Mouse (Mus musculus): ENCODE measurements around the gene Dzip1. TPM values are rescaled to one million over a fixed set of nuclear protein-coding genes. Genes with fewer than 3 reads are reported as not detected.
A peak's percentile ranks its signal among the peaks of the same experiment; 100 is the strongest.

The Dzip1 gene
- polyA plus RNA-seq, 1 experiment from 2014 or later = 40.9 TPM

DNA sequence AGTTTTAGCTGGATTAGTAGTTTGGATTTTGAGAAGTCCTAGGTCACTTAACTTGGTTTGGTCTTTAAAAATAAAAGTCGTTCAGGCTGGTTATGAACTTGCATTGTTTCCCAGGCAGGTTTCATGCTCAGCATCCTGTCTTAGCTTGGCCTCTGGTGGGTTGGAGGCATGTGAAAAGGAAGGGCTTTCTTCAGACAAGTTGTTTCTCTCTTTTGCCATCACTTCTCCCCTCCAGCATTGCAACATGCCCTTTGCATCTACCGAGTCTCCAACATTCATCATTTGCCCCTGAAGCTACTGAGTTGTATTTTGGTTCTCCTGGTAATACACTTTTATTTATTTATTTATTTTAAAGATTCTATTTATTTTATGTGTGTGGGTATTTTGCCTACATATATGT, 19.4 kb upstream of the Dzip1 start:
- no peak overlapping the region for H3K4me3 ChIP-seq (ENCODE audit: low read depth, low read length)
- H3K9ac ChIP-seq (replicated peaks; ENCODE audit: low read length) = no peak overlapping the region
- 75% methylated on average over 2 of the region's 2 CpGs for WGBS
- ATAC-seq (replicated peaks; ENCODE audit: insufficient number of reproducible peaks, low FRiP score, low TSS enrichment, low read depth) (no peak), DNase-seq (ENCODE audit: low spot score) (no peak)
- no peaks in the 10 kb centered on the region for H3K36me3 ChIP-seq (replicated peaks; ENCODE audit: control insufficient read depth, insufficient read depth, low read depth, low read length)
- H3K27me3 ChIP-seq (ENCODE audit: control insufficient read depth, insufficient read depth, low read length) = no peaks in the 10 kb centered on the region
- H3K27ac ChIP-seq (replicated peaks; ENCODE audit: low read depth, low read length) = no peak overlapping the region
- no peaks in the 10 kb centered on the region for H3K4me1 ChIP-seq (ENCODE audit: control insufficient read depth, insufficient read depth, low read length)
- no peak overlapping the region for H3K4me2 ChIP-seq (ENCODE audit: low read depth, low read length)
- no peaks in the 10 kb centered on the region for H3K9me3 ChIP-seq (replicated peaks; ENCODE audit: control insufficient read depth, low read length)

DNA sequence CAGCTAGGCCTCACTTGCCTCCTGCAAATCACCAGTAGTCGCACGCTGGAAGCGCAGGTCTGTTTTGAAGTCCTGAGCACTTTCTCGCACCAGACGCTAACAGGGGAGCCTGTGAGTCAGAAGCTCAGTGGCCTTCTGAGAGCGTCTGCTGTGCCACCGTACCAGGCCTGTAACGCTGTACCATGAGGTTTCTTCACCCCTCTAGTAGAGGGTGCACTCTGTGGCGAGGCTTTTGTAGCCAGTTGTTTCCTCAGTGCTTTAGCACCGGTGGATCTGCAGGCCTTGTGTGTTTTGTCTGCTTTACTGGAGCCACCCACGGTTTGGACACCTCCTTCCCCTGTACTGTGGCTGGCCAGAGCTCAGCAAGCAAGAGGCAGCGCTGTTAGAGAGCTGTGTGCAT, 16.8 kb upstream of the Dzip1 start:
- no peak overlapping the region for H3K4me3 ChIP-seq (ENCODE audit: low read depth, low read length)
- H3K9ac ChIP-seq (replicated peaks; ENCODE audit: low read length) = no peak overlapping the region
- WGBS = 42% methylated on average over 12 of the region's 12 CpGs
- no peaks in the 10 kb centered on the region for H3K36me3 ChIP-seq (replicated peaks; ENCODE audit: control insufficient read depth, insufficient read depth, low read depth, low read length)
- no peak overlapping the region for H3K27ac ChIP-seq (replicated peaks; ENCODE audit: low read depth, low read length)
- no peaks in the 10 kb centered on the region for H3K4me1 ChIP-seq (ENCODE audit: control insufficient read depth, insufficient read depth, low read length)
- no peaks in the 10 kb centered on the region for H3K9me3 ChIP-seq (replicated peaks; ENCODE audit: control insufficient read depth, low read length)
- H3K27me3 ChIP-seq (ENCODE audit: control insufficient read depth, insufficient read depth, low read length) = no peaks in the 10 kb centered on the region
- H3K4me2 ChIP-seq (ENCODE audit: low read depth, low read length) = no peak overlapping the region
- DNase-seq (ENCODE audit: low spot score) (no peak), ATAC-seq (replicated peaks; ENCODE audit: insufficient number of reproducible peaks, low FRiP score, low TSS enrichment, low read depth) (no peak)

DNA sequence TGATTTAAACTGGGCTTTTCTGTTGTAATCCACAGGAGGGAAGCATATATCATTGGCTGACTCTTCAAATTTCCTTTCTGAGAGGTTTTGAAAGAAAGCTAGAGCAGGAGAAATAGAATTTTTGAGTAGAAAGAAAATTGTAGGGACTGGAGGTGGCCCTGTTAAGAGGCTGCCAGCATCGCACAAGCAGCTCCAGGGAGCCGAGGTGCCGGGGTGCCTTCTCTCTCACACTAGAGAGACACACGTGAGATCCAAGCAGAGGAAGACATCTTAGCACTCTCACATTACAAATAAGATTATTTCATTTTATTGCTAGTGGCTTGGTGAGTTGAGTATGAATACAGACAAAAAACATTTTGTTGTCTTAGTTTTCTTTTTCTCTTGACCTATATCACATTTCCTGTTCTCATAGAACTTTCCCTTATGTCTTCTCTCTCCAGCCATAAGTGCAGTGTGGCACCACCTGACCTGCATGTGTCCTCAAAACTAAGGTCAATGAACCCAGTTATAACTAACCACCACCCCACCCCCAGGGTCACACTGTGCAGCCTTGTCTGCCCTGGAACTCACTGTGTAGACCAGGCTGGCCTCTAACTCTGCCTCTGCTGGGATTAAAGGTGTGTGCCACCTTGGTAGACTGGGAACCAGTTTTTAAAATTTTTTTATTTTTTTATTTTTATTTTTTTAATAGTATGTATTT, 15.7 kb upstream of the Dzip1 start:
- Histone ChIP-seq H3K4me1 (ENCODE audit: control insufficient read depth, insufficient read depth, low read length) (no peaks in the 10 kb centered on the region), H3K27me3 (ENCODE audit: control insufficient read depth, insufficient read depth, low read length) (no peaks in the 10 kb centered on the region), H3K4me3 (ENCODE audit: low read depth, low read length) (no peak overlapping the region), H3K9me3 (replicated peaks; ENCODE audit: control insufficient read depth, low read length) (no peaks in the 10 kb centered on the region), H3K9ac (replicated peaks; ENCODE audit: low read length) (no peak overlapping the region), H3K36me3 (replicated peaks; ENCODE audit: control insufficient read depth, insufficient read depth, low read depth, low read length) (no peaks in the 10 kb centered on the region), H3K4me2 (ENCODE audit: low read depth, low read length) (no peak overlapping the region), H3K27ac (replicated peaks; ENCODE audit: low read depth, low read length) (no peak overlapping the region)
- no peak for ATAC-seq (replicated peaks; ENCODE audit: insufficient number of reproducible peaks, low FRiP score, low TSS enrichment, low read depth)
- WGBS = 80% methylated on average over 4 of the region's 4 CpGs
- no peak for DNase-seq (ENCODE audit: low spot score)

DNA sequence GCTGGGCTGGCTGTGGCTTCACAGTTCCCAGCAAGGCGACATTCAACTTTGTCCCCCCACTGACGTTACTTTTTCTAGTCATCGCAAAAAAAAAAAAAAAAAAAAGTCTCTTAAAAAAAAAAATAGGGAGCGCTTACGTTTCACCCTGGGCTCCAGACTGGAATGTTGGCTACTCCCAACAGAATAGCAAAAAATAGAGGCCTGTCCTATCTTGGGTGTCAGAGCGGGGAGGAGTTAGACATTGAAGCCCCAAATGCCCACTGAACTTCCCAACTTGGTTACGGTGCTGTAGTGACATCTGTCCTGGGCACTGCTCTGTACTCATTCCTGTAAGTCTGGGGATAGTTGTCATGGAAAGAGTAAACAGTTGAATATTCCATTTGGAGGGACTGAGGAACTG, 13.3 kb upstream of the Dzip1 start:
- Histone ChIP-seq H3K4me2 (ENCODE audit: low read depth, low read length) (peak overlapping the region; percentile 73), H3K36me3 (replicated peaks; ENCODE audit: control insufficient read depth, insufficient read depth, low read depth, low read length) (no peaks in the 10 kb centered on the region), H3K9me3 (replicated peaks; ENCODE audit: control insufficient read depth, low read length) (no peaks in the 10 kb centered on the region), H3K4me1 (ENCODE audit: control insufficient read depth, insufficient read depth, low read length) (no peaks in the 10 kb centered on the region), H3K27ac (replicated peaks; ENCODE audit: low read depth, low read length) (no peak overlapping the region), H3K27me3 (ENCODE audit: control insufficient read depth, insufficient read depth, low read length) (no peaks in the 10 kb centered on the region), H3K4me3 (ENCODE audit: low read depth, low read length) (peak overlapping the region; percentile 98), H3K9ac (replicated peaks; ENCODE audit: low read length) (peak overlapping the region; percentile 95)
- ATAC-seq (replicated peaks; ENCODE audit: insufficient number of reproducible peaks, low FRiP score, low TSS enrichment, low read depth) (no peak), DNase-seq (ENCODE audit: low spot score) (no peak)
- WGBS = 1% methylated on average over 7 of the region's 7 CpGs

DNA sequence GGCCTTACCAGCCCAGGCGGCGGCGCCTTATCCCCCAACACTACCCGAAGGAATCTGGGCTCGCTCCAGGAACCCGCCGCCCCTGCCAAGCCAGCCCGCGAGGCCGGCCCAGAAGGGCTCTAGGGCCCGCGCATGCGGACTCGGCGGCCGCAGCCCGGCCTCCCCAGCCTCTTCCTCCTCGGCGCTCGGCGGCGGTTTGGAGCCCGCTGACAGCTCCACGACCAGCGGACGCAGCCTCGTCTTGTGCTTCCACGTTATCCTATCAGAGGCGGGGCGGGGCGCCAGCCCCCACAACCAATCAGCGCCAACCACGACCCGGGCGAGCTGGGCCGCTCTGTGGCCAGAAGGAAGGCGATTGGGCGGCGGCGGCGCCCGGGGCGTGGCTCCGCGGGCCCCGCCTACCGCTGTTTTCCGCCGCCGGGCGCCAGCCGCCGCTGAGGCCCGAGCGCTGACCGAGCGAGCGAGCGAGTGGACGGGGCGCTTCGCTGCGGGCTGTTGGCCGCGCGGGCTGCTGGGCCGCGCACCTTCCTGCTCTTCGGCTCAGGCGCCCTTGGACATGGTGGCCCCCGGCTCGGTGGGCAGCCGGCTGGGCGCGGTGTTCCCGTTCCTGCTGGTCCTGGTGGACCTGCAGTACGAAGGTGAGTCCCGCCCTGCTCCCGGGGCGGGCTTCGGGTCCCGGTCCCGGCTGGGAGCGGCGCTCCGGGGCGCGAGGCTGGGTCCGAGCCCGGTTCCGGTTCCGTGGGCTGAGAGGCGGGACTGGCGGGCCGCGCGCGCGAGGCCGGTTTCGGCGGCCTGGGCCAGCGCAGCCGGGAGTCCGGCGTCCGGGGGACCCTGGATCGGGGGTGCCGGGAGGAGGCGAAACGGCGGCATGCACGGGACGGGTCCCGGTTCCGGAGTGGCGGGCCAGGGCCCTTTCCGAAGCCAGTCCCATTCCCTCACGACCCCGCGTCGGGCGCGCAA, 12.6 kb upstream of the Dzip1 start, which contains the start of gene Dnajc3:
Gene Dnajc3, plus strand, starts transcription at position 444 of the 960 bp plus-strand sequence.
- H3K9me3 ChIP-seq (replicated peaks; ENCODE audit: control insufficient read depth, low read length) = no peaks in the 10 kb centered on the region
- H3K27me3 ChIP-seq (ENCODE audit: control insufficient read depth, insufficient read depth, low read length) = no peaks in the 10 kb centered on the region
- H3K4me2 ChIP-seq (ENCODE audit: low read depth, low read length) = peak within 1 kb of the TSS; percentile 73
- under 1% methylated on average over 115 of the region's 124 CpGs for WGBS
- peak within 1 kb of the TSS; percentile 98 for H3K4me3 ChIP-seq (ENCODE audit: low read depth, low read length)
- H3K9ac ChIP-seq (replicated peaks; ENCODE audit: low read length) = peak within 1 kb of the TSS; percentile 95
- ATAC-seq (replicated peaks; ENCODE audit: insufficient number of reproducible peaks, low FRiP score, low TSS enrichment, low read depth) = peak; percentile 99
- no peaks in the 10 kb centered on the region for H3K36me3 ChIP-seq (replicated peaks; ENCODE audit: control insufficient read depth, insufficient read depth, low read depth, low read length)
- DNase-seq (ENCODE audit: low spot score) = peak; percentile 99
- H3K27ac ChIP-seq (replicated peaks; ENCODE audit: low read depth, low read length) = peak within 1 kb of the TSS; percentile 67
- no peaks in the 10 kb centered on the region for H3K4me1 ChIP-seq (ENCODE audit: control insufficient read depth, insufficient read depth, low read length)

DNA sequence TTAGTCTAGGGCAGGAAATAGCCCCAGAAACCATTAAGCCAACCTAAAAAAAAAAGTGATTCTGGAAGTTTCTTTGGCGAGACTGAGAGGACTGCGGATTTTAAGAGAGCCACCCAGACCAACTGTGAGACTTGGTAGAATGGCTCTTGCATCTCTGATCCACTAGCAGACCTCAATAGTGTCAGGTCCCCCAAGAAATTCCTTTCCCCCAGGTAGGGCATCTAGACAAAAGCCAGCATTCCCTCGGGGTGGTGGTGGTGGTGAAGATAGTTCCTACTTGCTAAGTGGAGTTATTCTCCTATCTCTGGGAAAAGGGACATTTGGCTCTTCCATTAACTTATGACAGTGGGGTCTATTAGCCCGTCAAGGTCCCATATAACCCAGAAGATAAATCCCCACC, 11.7 kb upstream of the Dzip1 start:
- Histone ChIP-seq H3K27ac (replicated peaks; ENCODE audit: low read depth, low read length) (no peak overlapping the region), H3K4me1 (ENCODE audit: control insufficient read depth, insufficient read depth, low read length) (no peaks in the 10 kb centered on the region), H3K36me3 (replicated peaks; ENCODE audit: control insufficient read depth, insufficient read depth, low read depth, low read length) (no peaks in the 10 kb centered on the region), H3K9me3 (replicated peaks; ENCODE audit: control insufficient read depth, low read length) (no peaks in the 10 kb centered on the region), H3K4me2 (ENCODE audit: low read depth, low read length) (peak overlapping the region; percentile 69), H3K27me3 (ENCODE audit: control insufficient read depth, insufficient read depth, low read length) (no peaks in the 10 kb centered on the region), H3K4me3 (ENCODE audit: low read depth, low read length) (peak overlapping the region; percentile 98), H3K9ac (replicated peaks; ENCODE audit: low read length) (peak overlapping the region; percentile 64)
- DNase-seq (ENCODE audit: low spot score) = no peak
- peak; percentile 2; the same call in 1 of the 2 replicates for ATAC-seq (replicated peaks; ENCODE audit: insufficient number of reproducible peaks, low FRiP score, low TSS enrichment, low read depth)
- WGBS = 39% methylated on average over 4 of the region's 4 CpGs

DNA sequence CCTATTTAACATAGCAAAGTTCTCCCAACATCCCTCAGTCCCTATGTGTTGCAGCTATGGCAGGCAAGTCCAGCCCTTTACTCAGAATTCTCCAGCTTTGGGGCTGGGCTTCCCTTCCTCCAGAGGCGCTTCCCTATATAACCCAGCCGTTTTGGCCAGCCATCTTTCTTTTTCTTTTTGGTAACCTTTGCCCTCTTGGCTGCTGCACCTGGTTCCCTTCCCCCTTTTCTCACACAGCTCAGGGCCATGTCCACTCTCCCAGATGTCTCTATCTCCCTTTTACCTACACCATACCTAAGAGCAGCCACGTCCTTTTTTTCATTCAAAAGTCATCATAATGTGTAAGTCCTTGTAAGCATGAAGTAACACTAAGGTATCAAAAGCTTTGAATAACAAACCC, 11.0 kb upstream of the Dzip1 start:
- H3K4me1 ChIP-seq (ENCODE audit: control insufficient read depth, insufficient read depth, low read length) = no peaks in the 10 kb centered on the region
- 50% methylated on average over 3 of the region's 3 CpGs for WGBS
- DNase-seq (ENCODE audit: low spot score) = no peak

DNA sequence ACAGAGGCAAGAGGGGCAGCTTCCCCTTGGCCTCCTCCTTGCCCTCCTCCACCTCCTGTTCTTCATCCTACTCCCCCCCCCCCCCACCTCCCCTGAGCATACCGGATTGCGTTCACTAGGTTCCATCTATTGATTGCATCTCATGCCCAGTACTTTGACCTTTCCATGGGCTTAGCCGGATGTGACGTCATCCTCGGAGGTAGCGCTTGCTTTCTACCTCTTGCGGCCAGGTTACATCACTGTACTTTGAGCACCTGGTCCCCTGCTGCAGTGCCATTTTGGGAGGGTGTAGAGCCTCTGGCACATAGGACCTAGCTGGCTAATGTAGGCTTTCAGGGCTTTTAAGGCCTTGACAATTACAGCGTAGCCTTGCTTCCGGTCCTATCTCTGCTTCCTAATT, 9.4 kb upstream of the Dzip1 start:
- no peak overlapping the region for H3K27ac ChIP-seq (replicated peaks; ENCODE audit: low read depth, low read length)
- H3K36me3 ChIP-seq (replicated peaks; ENCODE audit: control insufficient read depth, insufficient read depth, low read depth, low read length) = no peaks in the 10 kb centered on the region
- no peaks in the 10 kb centered on the region for H3K4me1 ChIP-seq (ENCODE audit: control insufficient read depth, insufficient read depth, low read length)
- H3K9ac ChIP-seq (replicated peaks; ENCODE audit: low read length) = no peak overlapping the region
- H3K4me3 ChIP-seq (ENCODE audit: low read depth, low read length) = no peak overlapping the region
- no peaks in the 10 kb centered on the region for H3K9me3 ChIP-seq (replicated peaks; ENCODE audit: control insufficient read depth, low read length)
- whole genome bisulfite sequencing = 84% methylated on average over 9 of the region's 9 CpGs
- DNase-seq (ENCODE audit: low spot score) = no peak
- H3K27me3 ChIP-seq (ENCODE audit: control insufficient read depth, insufficient read depth, low read length) = no peaks in the 10 kb centered on the region
- ATAC-seq (replicated peaks; ENCODE audit: insufficient number of reproducible peaks, low FRiP score, low TSS enrichment, low read depth) = no peak
- H3K4me2 ChIP-seq (ENCODE audit: low read depth, low read length) = no peak overlapping the region

More for the DNA sequence above, 11.0 kb upstream of the Dzip1 start:
- Histone ChIP-seq H3K27me3 (ENCODE audit: control insufficient read depth, insufficient read depth, low read length) (no peaks in the 10 kb centered on the region), H3K9me3 (replicated peaks; ENCODE audit: control insufficient read depth, low read length) (no peaks in the 10 kb centered on the region), H3K9ac (replicated peaks; ENCODE audit: low read length) (no peak overlapping the region), H3K4me3 (ENCODE audit: low read depth, low read length) (no peak overlapping the region), H3K27ac (replicated peaks; ENCODE audit: low read depth, low read length) (no peak overlapping the region), H3K36me3 (replicated peaks; ENCODE audit: control insufficient read depth, insufficient read depth, low read depth, low read length) (no peaks in the 10 kb centered on the region), H3K4me2 (ENCODE audit: low read depth, low read length) (no peak overlapping the region)
- ATAC-seq (replicated peaks; ENCODE audit: insufficient number of reproducible peaks, low FRiP score, low TSS enrichment, low read depth) = no peak
